Comparison of ENCODE assay signal across 8 mouse cellular contexts in the genomic region with DNA sequence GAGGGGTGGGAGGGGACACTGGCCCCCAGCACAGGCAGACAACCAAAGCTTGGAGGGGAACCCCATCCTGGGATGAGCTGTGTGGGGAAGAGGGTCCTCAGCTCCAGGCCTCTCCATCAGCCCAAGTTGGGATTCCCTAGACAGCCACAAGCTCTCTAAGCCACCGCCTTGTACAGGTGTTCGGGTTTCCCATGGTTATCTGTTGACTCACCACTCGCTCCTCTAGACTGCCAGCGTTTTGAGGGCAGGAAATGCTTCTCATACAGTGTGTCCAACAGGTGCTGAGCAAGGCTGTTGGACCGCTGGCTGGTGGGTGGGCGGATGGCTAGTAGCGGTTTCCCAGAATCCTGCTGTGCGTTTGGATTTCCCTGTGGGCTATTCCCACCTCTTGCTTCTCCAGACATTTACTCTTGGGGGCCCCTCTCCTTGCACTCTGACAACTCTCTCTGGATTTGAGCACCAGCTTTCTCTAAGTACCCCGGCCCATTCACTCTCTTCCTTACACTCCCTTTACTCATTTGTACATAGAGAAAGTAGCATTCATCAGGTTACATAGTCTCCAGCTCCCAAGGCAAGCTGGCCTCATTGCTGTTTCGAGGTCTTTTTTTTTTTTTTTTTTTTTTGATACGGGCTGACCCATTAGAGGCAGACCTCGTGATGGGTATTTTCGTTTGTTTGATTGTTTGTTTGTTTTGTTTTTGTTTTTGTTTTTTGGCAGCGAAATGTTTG. TPM values are rescaled to one million over a fixed set of nuclear protein-coding genes. Genes with fewer than 3 reads are reported as not detected.
DNase-seq lines count a peak whose midpoint lies in the region; ATAC-seq and TF ChIP-seq lines count a peak whose summit lies in the region.

No protein-coding gene starts in this region.

- DNase-seq in layer of hippocampus, adult 2 months (ENCODE audit: low spot score in 2 of 2) = no peak
- no peak for DNase-seq in layer of hippocampus, adult 9-11 months
- DNase-seq in intestine, embryonic 14.5 days (ENCODE audit: low spot score) = no peak
- no peak for DNase-seq in thymus, postnatal 25 days
- DNase-seq in layer of hippocampus, postnatal 10 days (ENCODE audit: low spot score in 2 of 2) = no peak
- DNase-seq in thymus, postnatal 4 days = no peak

- H3K27me3 ChIP-seq in intestine, embryonic 14.5 days (replicated peaks; ENCODE audit: control insufficient read depth, insufficient read depth, low read length) = peaks cover 44% of the 10 kb centered on the region
- H3K27me3 ChIP-seq in neural tube, embryonic 12.5 days (replicated peaks) = peaks cover 52% of the 10 kb centered on the region

- H3K4me3 ChIP-seq in layer of hippocampus, adult 2 months = peak overlapping the region; percentile 37; the same call in 1 of the 2 replicates
- H3K4me3 ChIP-seq in intestine, embryonic 14.5 days (ENCODE audit: low read depth, low read length) = 0 out of 2 replicates have a peak overlapping the region, but pooled peaks have one; percentile 24
- H3K4me3 ChIP-seq in neural tube, embryonic 12.5 days = peak overlapping the region; percentile 13; the same call in 1 of the 2 replicates

- 0 out of 2 replicates have a peak, but pooled peaks have one; percentile 3 for ATAC-seq in erythroblast, adult 5-6 weeks (replicated peaks; ENCODE audit: low FRiP score, poor library complexity, severe bottlenecking)
- 0 out of 2 replicates have a peak, but pooled peaks have one; percentile 7 for ATAC-seq in intestine, embryonic 14.5 days (replicated peaks; ENCODE audit: low FRiP score, low TSS enrichment, low read depth)
- no peak for ATAC-seq in neural tube, embryonic 12.5 days (ENCODE audit: low FRiP score, low read depth)

- TF ChIP-seq CTCF in layer of hippocampus, adult 2 months (conservative IDR thresholded peaks at IDR 0.05) = no peak

- no peaks in the 10 kb centered on the region for H3K36me3 ChIP-seq in intestine, embryonic 14.5 days (ENCODE audit: control insufficient read depth, insufficient read depth, low read length)
- H3K36me3 ChIP-seq in neural tube, embryonic 12.5 days = no peaks in the 10 kb centered on the region

- peak overlapping the region; percentile 53 for H3K4me2 ChIP-seq in intestine, embryonic 14.5 days (ENCODE audit: low read length)
- peak overlapping the region; percentile 91 for H3K4me2 ChIP-seq in neural tube, embryonic 12.5 days (replicated peaks)

- peak overlapping the region; percentile 86 for H3K27ac ChIP-seq in layer of hippocampus, adult 2 months
- no peak overlapping the region for H3K27ac ChIP-seq in intestine, embryonic 14.5 days (ENCODE audit: low read depth)
- H3K27ac ChIP-seq in neural tube, embryonic 12.5 days = no peak overlapping the region

- no peaks in the 10 kb centered on the region for H3K9me3 ChIP-seq in intestine, embryonic 14.5 days (ENCODE audit: control insufficient read depth, low read length)
- H3K9me3 ChIP-seq in neural tube, embryonic 12.5 days = no peaks in the 10 kb centered on the region

- H3K4me1 ChIP-seq in intestine, embryonic 14.5 days (replicated peaks; ENCODE audit: control insufficient read depth, insufficient read depth, low read length) = peaks cover 22% of the 10 kb centered on the region
- peaks cover 32% of the 10 kb centered on the region for H3K4me1 ChIP-seq in neural tube, embryonic 12.5 days

- H3K9ac ChIP-seq in intestine, embryonic 14.5 days (ENCODE audit: low read length) = 0 out of 2 replicates have a peak overlapping the region, but pooled peaks have one; percentile 11
- H3K9ac ChIP-seq in neural tube, embryonic 12.5 days = 0 out of 2 replicates have a peak overlapping the region, but pooled peaks have one; percentile 17

- 20% methylated on average over 14 of the region's 14 CpGs for WGBS in intestine, embryonic 14.5 days
- 15% methylated on average over 14 of the region's 14 CpGs for WGBS in neural tube, embryonic 12.5 days

RNA-seq across cellular contexts. Expression of a gene that starts 3.0 kb away (rescaled TPM):
- 10 to 100 TPM; 85.9 to 88.8 TPM for total RNA-seq in layer of hippocampus, adult 2 months (2021)
- total RNA-seq in erythroblast, adult 5-6 weeks (2015; ENCODE audit: low replicate concordance) = not detected in 2 replicates
- not detected in 2 replicates for total RNA-seq in erythroblast, adult 5-6 weeks (2017; ENCODE audit: low replicate concordance)
- polyA plus RNA-seq in intestine, embryonic 14.5 days (2014; fragmentation: Nextera tagmentation; extraction: Ambion mirVana) = 0.99 and 1.9 TPM in 2 replicates
- polyA plus RNA-seq in neural tube, embryonic 12.5 days (2016; fragmentation: Nextera tagmentation; extraction: Ambion mirVana) = 9.5 and 14.7 TPM in 2 replicates
- total RNA-seq in layer of hippocampus, postnatal 10 days (2021) = 100 to 1,000 TPM; 108 to 116 TPM

RNA-seq across cellular contexts. Expression of a gene that starts 46.9 kb away (rescaled TPM):
- total RNA-seq in layer of hippocampus, adult 2 months (2021) = under 1 TPM; 0.61 to 0.84 TPM
- total RNA-seq in erythroblast, adult 5-6 weeks (2015; ENCODE audit: low replicate concordance) = 207 and 247 TPM in 2 replicates
- total RNA-seq in erythroblast, adult 5-6 weeks (2017; ENCODE audit: low replicate concordance) = 227 and 246 TPM in 2 replicates
- 46.7 and 54.7 TPM in 2 replicates for polyA plus RNA-seq in intestine, embryonic 14.5 days (2014; fragmentation: Nextera tagmentation; extraction: Ambion mirVana)
- 14.9 and 15.9 TPM in 2 replicates for polyA plus RNA-seq in neural tube, embryonic 12.5 days (2016; fragmentation: Nextera tagmentation; extraction: Ambion mirVana)
- total RNA-seq in layer of hippocampus, postnatal 10 days (2021) = 1 to 10 TPM; 2.4 to 5.3 TPM

RNA-seq across cellular contexts. Expression of a gene that starts 50.8 kb away (rescaled TPM):
- under 1 TPM; 0.27 to 0.79 TPM for total RNA-seq in layer of hippocampus, adult 2 months (2021)
- 756 and 864 TPM in 2 replicates for total RNA-seq in erythroblast, adult 5-6 weeks (2015; ENCODE audit: low replicate concordance)
- total RNA-seq in erythroblast, adult 5-6 weeks (2017; ENCODE audit: low replicate concordance) = 516 and 701 TPM in 2 replicates
- polyA plus RNA-seq in intestine, embryonic 14.5 days (2014; fragmentation: Nextera tagmentation; extraction: Ambion mirVana) = 18.3 and 18.7 TPM in 2 replicates
- polyA plus RNA-seq in neural tube, embryonic 12.5 days (2016; fragmentation: Nextera tagmentation; extraction: Ambion mirVana) = 8.4 and 10.2 TPM in 2 replicates
- under 1 TPM; 0.27 to 0.75 TPM for total RNA-seq in layer of hippocampus, postnatal 10 days (2021)

Comparison
In these comparisons a context has a peak if more than half of its experiments do, and no peak if none do; other contexts are left out.
1. RNA of a gene that starts 3.0 kb away (total RNA-seq): 108 to 116 TPM in layer of hippocampus, postnatal 10 days and 85.9 to 88.8 TPM in layer of hippocampus, adult 2 months; not detected in erythroblast, adult 5-6 weeks; every median in the first group is over 10 times any median in the second.
2. RNA of a gene that starts 46.9 kb away (total RNA-seq): 207 to 247 TPM in erythroblast, adult 5-6 weeks; 2.4 to 5.3 TPM in layer of hippocampus, postnatal 10 days and 0.61 to 0.84 TPM in layer of hippocampus, adult 2 months; every median in the first group is over 10 times any median in the second.
3. RNA of a gene that starts 50.8 kb away (total RNA-seq): 516 to 864 TPM in erythroblast, adult 5-6 weeks; 0.27 to 0.79 TPM in layer of hippocampus, adult 2 months and 0.27 to 0.75 TPM in layer of hippocampus, postnatal 10 days; every median in the first group is over 100 times any median in the second.
4. Peak in every context shown above with its lines, with median percentiles within 50 percentile points of each other: H3K4me3 ChIP-seq.